Mouse (Mus musculus) embryo, embryonic 11.5 days (tissue): ENCODE results near the gene Rasal3.

Experiments
- DNase-seq: peaks from one replicate; pipeline ENCODE4 v3.0.0-alpha.2; 2012; ENCODE audit warnings: low read depth, low spot score

Rasal3 gene

DNA sequence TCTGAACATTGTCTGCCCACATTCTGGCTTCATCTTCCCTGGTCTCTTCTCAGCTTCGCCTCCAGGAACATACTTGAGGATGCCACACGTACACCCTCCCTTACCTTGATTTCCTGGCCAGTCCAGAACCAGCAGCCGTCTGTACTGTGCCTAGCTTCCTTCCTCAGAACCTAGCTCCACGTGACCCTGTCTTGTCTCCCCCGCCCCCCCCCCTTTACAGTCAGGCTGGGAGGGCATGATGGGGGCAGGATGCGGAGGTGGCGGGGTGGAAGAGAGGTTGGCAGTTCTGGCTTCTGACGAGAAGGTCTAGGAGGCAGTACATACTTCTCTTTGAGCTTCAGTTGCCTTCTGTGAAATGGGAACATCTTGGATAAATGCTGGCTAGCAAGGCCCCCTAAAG lies at the start of gene Rasal3:
TSS of gene Rasal3 (minus strand) at position 167 of the 400 bp plus-strand sequence.
- DNase-seq = no peak

DNA sequence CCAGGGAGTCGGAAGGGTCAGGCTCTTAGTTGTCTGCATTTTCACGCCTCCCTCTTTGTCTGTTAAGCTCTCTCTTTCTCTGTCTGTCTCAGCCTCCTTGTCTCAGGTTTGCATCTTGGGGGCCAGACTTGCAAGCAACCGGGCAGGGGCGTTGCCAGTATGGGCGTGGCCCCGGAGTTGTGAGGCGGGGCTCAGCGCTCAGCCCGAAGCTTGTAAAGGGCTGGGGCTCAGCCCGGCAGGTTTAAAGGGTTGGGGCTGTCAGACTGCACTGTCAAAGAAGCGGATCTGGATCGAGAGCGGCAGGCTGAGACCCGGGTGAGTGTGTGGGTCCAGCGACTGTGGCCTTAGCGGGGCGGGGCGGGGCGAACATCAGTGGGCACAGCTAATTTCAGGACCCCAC lies 49.1 kb upstream of the Rasal3 start, which contains the start of gene Cyp4f39:
TSS of gene Cyp4f39 (plus strand) at position 242 of the 400 bp plus-strand sequence.
- DNase-seq = peak; percentile 8

- no peak for DNase-seq
These were observed 47.6 kb upstream of the Rasal3 start for GRCm38 (mm10) chr17:32450844-32451537.

- DNase-seq = no peak
These were observed 45.7 kb upstream of the Rasal3 start for GRCm38 (mm10) chr17:32449042-32449441.

DNA sequence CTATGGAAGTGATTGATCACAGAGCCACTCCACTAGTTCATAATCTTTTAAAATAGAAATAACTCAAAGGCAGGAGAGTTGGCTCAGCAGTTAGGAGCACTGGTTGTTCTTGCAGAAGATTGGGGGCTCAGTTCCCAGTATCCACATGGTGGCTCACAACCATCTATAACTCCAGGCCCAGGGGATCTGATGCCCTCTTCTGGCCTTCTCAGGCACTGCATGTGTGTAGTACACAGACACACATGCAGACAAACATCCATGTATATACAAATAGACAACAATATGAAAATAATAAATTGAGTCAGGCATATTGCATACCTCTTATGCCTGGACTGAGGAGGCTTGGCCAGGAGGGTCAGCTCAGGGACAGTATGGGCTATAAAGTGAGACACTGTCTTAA lies 43.8 kb upstream of the Rasal3 start:
- DNase-seq = no peak

DNA sequence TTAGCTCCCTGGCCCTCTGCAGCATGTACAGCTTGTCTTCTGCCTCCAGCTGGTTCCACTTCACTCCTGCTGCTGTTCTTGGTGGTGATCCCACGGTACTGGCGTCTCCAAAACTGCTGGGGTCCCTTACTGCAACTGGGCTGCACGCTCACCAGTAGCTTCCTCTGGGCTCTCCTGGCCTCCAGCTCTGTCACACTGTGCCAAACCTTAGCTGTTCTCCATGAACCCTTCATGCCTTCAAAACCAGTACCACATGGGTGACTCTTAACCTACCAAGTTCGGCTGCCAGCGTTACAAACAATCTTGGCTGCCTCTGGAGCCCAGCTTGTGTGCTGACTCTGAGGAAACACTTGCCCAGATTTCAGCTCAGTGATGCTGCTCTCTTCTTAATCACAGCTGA lies 41.6 kb upstream of the Rasal3 start:
- DNase-seq = no peak

DNA sequence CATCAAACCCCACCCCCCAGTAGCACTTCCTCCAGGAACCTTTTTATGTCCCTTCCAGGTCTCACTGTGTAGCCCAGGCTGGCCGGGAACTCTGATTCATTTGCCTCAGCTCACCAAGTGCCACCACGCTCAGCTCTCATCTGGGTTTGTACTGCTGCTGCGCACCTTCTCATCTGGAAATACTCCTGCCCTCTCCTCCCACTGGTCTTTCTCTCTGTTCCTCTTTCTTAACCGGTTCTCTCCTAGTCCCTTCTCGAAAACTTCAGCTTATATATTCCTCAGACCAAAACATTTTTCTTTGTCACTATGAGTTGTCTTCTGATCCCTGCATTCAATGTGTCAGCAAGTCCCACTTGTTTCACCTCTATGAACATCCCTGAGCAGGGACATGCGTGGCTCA lies 39.9 kb upstream of the Rasal3 start:
- no peak for DNase-seq

DNA sequence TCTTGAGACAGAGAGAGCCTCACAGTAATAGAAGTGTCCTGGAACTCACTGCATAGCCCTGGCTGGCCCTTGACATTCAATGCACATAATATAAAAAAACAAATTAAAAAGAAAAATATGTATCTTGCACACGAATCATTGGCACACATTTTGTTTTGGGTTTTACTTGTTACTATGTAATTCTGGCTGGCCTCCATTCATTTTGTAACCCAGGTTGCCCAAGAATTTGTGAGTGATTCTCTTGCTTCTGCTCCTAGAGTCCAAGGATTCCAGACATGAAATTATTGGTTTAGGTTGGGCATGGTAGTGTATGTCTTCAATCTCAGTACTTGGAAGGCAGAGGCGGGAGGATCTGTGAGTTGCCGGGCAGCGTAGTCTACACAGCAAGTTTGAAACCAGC lies 33.7 kb upstream of the Rasal3 start:
- DNase-seq = no peak

DNA sequence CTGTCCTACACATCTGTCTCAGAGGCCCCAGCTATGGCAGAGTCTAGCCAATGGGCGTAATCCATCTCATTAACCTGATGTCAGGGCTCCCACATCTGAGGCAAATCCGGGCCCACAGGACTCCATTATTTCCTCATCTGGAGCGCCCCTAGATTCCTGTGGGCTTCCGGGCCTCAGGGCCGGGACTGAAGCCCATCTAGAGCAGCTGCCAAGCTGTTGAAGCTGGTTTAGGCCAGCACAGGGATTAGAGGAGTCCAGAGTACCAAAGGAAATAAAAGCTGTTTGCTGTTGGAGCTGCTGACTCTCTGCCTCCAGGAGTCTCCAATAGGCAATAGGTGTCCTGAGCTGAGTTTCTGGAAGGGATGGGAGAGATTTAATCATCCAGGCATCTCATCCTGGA lies 31.8 kb upstream of the Rasal3 start:
- no peak for DNase-seq

DNA sequence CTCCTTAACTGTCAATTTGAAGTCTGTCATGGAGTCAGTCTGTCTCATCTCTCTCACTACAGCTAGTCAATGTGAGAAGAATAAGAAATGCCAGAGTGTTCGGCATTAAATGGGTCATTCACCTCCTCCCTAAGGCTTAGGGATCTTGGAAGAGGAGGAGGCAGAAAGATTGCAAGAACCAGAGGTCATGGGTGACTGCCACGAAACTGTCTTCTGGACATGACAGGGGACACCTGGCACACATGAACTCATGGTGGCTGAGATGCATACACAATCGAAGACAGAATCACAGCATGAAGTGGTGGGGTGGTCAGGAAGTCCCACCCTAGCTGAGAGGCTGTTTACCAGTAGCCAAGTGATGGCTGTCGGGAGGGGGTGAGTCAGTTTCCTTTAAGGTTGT lies 30.9 kb upstream of the Rasal3 start:
- DNase-seq = no peak

- peak; percentile 4 for DNase-seq
These were observed 28.6 kb upstream of the Rasal3 start for GRCm38 (mm10) chr17:32431972-32432371.

DNA sequence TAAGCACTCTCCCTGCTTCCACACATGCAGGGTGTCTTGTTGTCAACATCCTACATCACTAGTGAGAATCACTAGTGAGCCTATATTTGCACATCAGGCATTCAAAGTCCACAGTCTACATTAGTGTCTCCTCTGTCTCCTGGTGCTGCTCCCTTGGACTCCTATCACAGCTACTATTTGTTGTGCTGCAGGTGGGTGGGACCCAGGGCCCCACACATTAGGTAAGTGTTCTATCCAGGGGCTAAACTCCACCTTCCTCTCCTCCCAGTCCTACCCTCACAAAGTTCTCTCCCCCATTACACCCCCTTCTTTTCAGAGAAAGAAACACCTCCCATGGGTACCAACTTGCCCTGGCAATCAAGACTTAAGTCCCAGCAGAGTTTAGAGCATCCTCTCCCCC lies 23.2 kb upstream of the Rasal3 start:
- DNase-seq = no peak

GRCm38 (mm10) chr17:32424034-32424433 lies 20.7 kb upstream of the Rasal3 start, which contains the start of gene Pglyrp2:
Gene Pglyrp2, minus strand, starts transcription at chr17:32424167.
- DNase-seq = no peak

DNA sequence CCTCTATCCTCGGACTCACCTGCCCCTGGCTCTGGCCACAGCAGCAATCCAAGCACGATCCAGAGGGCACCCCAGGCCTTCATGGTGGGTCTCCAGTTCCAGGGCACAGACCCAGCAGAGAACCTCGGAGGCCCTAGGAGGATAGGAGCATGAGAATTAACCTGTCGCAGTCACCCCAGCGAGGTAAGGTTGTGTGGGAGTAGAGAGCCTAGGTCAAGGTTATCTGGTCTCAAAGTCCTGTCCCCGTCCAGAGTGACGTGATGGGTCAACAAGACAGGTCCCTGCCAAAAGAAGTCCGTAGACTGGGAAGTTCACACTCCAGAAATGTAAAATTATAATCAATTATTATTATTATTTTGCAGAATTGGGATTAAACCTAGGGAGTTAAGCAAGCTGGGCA lies 17.4 kb upstream of the Rasal3 start:
- DNase-seq = no peak

GRCm38 (mm10) chr17:32419989-32420388 lies 16.6 kb upstream of the Rasal3 start:
- no peak for DNase-seq

- DNase-seq = no peak
These were observed 13.4 kb upstream of the Rasal3 start for GRCm38 (mm10) chr17:32416771-32417170.

GRCm38 (mm10) chr17:32415417-32416020 lies 12.1 kb upstream of the Rasal3 start:
- DNase-seq = no peak

GRCm38 (mm10) chr17:32411898-32412297 lies 8.5 kb upstream of the Rasal3 start:
- DNase-seq = no peak

DNA sequence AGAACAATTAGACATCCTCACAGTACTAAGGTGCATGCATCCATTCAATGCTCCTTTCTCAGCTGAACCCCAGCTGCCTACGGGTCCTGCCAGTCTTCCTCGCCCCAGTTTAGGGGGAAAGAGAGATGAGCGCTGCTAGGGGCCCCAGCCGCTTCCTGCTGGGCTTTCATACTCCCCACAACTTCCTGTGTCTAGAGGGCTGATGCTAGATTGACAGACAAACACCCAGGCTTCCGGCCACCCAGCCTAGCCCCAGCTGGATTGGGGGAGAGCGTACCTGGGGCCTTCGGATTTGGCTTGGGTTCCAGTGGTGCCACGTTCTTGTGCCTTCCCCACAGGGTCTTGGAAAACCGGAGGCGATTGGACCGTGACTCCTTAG lies 615 bp downstream of the Rasal3 start:
- no peak for DNase-seq

- no peak for DNase-seq
These were observed 1.2 kb downstream of the Rasal3 start for GRCm38 (mm10) chr17:32402011-32402778.

DNA sequence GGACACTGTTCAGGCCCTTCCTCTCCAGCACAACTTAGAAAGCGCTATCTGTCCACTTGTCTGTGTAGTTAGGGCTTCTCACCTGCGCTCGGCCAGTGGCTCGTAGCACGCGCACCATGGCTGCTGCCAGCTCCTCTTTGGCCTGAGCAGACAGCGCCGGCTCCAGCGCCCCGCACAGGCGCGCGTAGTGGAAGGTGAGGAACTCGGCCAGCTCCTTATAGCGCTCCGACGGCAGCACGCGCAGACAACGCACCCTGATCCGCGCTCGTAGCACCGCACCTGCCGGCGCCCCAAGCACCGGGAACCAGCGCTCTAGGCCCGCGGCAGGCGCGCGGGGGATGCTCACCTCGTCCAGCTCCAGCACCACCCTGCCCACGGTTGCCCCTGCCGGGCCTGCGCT lies 7.1 kb downstream of the Rasal3 start:
- no peak for DNase-seq

DNA sequence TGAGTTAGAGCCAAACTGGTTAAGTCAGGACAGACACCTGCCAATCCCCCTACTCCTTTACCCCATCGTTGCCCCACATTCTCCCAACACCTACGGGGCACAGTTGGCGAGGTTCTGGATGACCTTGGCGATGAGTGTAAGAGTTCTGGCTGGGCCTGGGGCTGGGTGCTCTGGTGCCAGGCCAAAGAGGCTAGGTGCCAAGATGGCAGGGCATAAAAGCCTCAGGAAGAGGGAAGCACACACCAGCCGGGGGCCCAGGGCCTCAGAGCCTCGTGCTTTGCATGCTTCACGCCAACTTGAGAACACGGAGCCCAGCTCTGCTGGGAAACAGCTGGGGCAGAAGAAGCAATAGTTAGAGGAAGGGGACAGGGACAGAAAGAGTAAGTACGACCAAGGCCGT lies 9.4 kb downstream of the Rasal3 start:
- no peak for DNase-seq
